Mouse (Mus musculus): ENCODE data around the gene Olfr535. TPM values are rescaled to one million over a fixed set of nuclear protein-coding genes. Genes with fewer than 3 reads are reported as not detected.
"Not testable (repeated sequence)": the region's sequence is repeated elsewhere in the genome, so short reads cannot be mapped to it uniquely, and the experiment has no call there.

The Olfr535 gene
- polyA plus RNA-seq (2014; fragmentation: Nextera tagmentation; extraction: Ambion mirVana): not detected in 2 replicates

DNA sequence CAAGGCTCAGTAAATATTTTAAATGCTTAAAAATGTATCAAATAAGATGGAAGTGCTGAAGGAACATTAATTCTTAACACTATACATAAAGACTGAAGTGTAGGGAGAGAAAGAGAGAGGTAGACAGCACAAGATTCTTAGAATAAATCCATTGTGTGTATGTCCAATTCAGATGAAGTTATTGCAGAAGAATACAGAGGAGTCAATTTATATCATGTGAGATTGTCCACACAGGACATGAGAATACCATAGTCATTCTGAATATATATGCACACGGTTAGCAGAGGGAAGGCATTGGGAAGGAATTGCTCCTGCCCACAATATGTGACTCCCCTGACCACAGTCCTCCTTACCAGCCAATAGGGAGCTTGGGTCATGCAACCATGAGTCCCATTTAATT lies at the start of gene Olfr535:
Gene Olfr535, plus strand, starts transcription at position 301 of the 400 bp plus-strand sequence.
- ATAC-seq (ENCODE audit: low FRiP score) (no peak), DNase-seq (ENCODE audit: low spot score) (no peak)
- 88% methylated on average over 1 of the region's 1 CpGs for WGBS
- H3K27me3 ChIP-seq (ENCODE audit: control insufficient read depth, insufficient read depth, low read length): no peaks in the 10 kb centered on the region
- no peak within 1 kb of the TSS for H3K9ac ChIP-seq
- no peak within 1 kb of the TSS for H3K4me3 ChIP-seq (replicated peaks; ENCODE audit: low read length)
- H3K4me2 ChIP-seq (replicated peaks): no peak within 1 kb of the TSS
- no peaks in the 10 kb centered on the region for H3K4me1 ChIP-seq (replicated peaks; ENCODE audit: control insufficient read depth, insufficient read depth, low read length)
- no peak within 1 kb of the TSS for H3K27ac ChIP-seq
- H3K9me3 ChIP-seq (ENCODE audit: control insufficient read depth, low read length): no peaks in the 10 kb centered on the region
- H3K36me3 ChIP-seq (replicated peaks; ENCODE audit: control insufficient read depth, insufficient read depth): no peaks in the 10 kb centered on the region

DNA sequence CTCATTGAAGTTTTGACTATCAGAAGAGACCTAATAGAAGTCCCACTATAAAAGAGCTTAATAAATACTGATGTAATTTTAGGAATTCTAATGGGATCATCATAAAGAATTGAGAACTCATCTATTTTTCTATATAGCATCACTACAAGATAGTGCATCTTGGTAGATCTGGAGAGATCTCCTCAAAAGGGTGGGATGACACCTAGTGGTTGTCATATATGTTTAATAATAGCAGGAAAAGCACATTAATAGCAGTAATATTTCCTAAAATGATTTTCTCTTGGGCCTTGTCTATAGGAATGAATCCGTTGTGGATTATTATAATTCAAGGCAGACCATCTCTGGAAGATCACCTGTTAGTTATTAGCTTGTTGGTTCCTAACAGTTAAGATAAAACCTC lies 40.9 kb upstream of the Olfr535 start:
- DNase-seq (ENCODE audit: low spot score): no peak
- no peak overlapping the region for H3K4me3 ChIP-seq (replicated peaks; ENCODE audit: low read length)
- H3K4me1 ChIP-seq (replicated peaks; ENCODE audit: control insufficient read depth, insufficient read depth, low read length): no peaks in the 10 kb centered on the region
- H3K9ac ChIP-seq: no peak overlapping the region
- H3K27me3 ChIP-seq (ENCODE audit: control insufficient read depth, insufficient read depth, low read length): no peaks in the 10 kb centered on the region
- H3K36me3 ChIP-seq (replicated peaks; ENCODE audit: control insufficient read depth, insufficient read depth): no peaks in the 10 kb centered on the region
- no peak overlapping the region for H3K27ac ChIP-seq
- H3K9me3 ChIP-seq (ENCODE audit: control insufficient read depth, low read length): no peaks in the 10 kb centered on the region
- no peak for ATAC-seq (ENCODE audit: low FRiP score)
- 88% methylated on average over 1 of the region's 1 CpGs for WGBS
- H3K4me2 ChIP-seq (replicated peaks): no peak overlapping the region

DNA sequence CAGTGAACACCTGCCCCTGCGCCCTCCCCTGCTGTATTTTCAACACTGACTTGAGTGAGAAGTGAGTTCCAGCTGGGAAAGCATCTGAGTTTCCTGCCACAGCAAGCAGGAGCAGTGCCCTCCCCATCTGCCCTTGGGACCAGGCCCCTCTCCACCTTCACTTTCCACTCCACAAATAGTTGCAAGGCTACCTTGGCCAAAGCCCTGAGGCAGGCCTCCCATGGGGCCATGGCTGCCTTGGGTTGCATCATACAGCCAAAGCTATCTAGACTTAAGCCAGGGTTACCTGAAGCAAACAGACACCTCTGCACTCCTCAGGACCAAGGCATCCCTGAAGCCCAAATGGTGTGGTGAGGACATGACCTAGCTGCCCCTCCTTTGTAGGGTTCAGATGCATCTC lies 20.9 kb upstream of the Olfr535 start, which contains the start of gene Olfr533:
Gene Olfr533, plus strand, starts transcription at position 301 of the 400 bp plus-strand sequence.
- WGBS: 80% methylated on average over 1 of the region's 1 CpGs
- H3K27me3 ChIP-seq (ENCODE audit: control insufficient read depth, insufficient read depth, low read length); H3K4me3 ChIP-seq (replicated peaks; ENCODE audit: low read length); DNase-seq (ENCODE audit: low spot score); H3K4me2 ChIP-seq (replicated peaks); H3K36me3 ChIP-seq (replicated peaks; ENCODE audit: control insufficient read depth, insufficient read depth); H3K4me1 ChIP-seq (replicated peaks; ENCODE audit: control insufficient read depth, insufficient read depth, low read length); ATAC-seq (ENCODE audit: low FRiP score); H3K9ac ChIP-seq; H3K9me3 ChIP-seq (ENCODE audit: control insufficient read depth, low read length); H3K27ac ChIP-seq: not testable (repeated sequence)

DNA sequence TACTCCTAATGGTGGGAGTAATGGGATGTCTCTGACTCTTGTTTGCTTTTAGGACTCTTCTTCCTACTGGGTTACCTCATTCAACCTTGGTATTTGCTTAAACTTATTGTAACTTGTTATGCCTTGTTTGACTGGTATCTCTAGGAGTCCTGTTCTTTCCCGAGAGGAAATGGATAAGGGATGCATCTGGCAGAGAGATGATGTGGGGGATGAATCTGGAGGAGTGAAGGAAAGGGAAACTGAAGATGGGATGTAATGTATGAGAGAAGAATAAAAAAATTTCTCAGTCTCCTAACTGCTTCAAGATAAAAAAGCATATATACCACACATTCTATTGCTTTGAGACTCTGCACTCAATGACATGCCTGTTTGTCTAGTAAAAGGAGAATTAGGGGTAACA lies 6.1 kb upstream of the Olfr535 start:
- no peaks in the 10 kb centered on the region for H3K27me3 ChIP-seq (ENCODE audit: control insufficient read depth, insufficient read depth, low read length)
- H3K9me3 ChIP-seq (ENCODE audit: control insufficient read depth, low read length): peaks cover 11% of the 10 kb centered on the region
- no peak overlapping the region for H3K4me2 ChIP-seq (replicated peaks)
- no peak overlapping the region for H3K4me3 ChIP-seq (replicated peaks; ENCODE audit: low read length)
- 89% methylated on average over 1 of the region's 1 CpGs for WGBS
- DNase-seq (ENCODE audit: low spot score) (no peak), ATAC-seq (ENCODE audit: low FRiP score) (no peak)
- no peaks in the 10 kb centered on the region for H3K36me3 ChIP-seq (replicated peaks; ENCODE audit: control insufficient read depth, insufficient read depth)
- no peak overlapping the region for H3K9ac ChIP-seq
- H3K27ac ChIP-seq: no peak overlapping the region
- H3K4me1 ChIP-seq (replicated peaks; ENCODE audit: control insufficient read depth, insufficient read depth, low read length): no peaks in the 10 kb centered on the region

DNA sequence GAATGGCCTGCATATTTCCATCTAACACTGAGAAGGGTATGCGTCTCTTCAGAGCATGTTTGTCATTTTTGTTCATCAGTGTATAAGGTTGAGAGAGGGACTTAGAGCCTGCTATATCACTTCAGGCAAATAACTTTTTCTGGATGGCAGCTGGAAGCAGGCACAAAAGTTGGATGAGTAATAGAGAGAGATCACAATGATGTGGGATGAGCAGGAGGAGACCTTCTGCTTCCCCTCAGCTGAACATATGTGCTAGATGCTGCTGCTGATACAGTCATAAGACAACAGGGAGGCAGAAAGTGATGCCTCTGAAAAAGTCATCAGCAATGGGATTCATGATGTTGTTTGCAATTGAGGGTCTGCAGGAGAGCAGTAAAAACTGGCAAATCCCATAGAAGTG lies 5.3 kb upstream of the Olfr535 start:
- no peak for DNase-seq (ENCODE audit: low spot score)
- H3K9me3 ChIP-seq (ENCODE audit: control insufficient read depth, low read length): peaks cover 11% of the 10 kb centered on the region
- H3K27ac ChIP-seq: no peak overlapping the region
- ATAC-seq (ENCODE audit: low FRiP score): no peak
- H3K4me3 ChIP-seq (replicated peaks; ENCODE audit: low read length): no peak overlapping the region
- no peaks in the 10 kb centered on the region for H3K4me1 ChIP-seq (replicated peaks; ENCODE audit: control insufficient read depth, insufficient read depth, low read length)
- H3K36me3 ChIP-seq (replicated peaks; ENCODE audit: control insufficient read depth, insufficient read depth): no peaks in the 10 kb centered on the region
- H3K4me2 ChIP-seq (replicated peaks): no peak overlapping the region
- H3K27me3 ChIP-seq (ENCODE audit: control insufficient read depth, insufficient read depth, low read length): no peaks in the 10 kb centered on the region
- H3K9ac ChIP-seq: no peak overlapping the region
- WGBS: 97% methylated on average over 1 of the region's 1 CpGs

DNA sequence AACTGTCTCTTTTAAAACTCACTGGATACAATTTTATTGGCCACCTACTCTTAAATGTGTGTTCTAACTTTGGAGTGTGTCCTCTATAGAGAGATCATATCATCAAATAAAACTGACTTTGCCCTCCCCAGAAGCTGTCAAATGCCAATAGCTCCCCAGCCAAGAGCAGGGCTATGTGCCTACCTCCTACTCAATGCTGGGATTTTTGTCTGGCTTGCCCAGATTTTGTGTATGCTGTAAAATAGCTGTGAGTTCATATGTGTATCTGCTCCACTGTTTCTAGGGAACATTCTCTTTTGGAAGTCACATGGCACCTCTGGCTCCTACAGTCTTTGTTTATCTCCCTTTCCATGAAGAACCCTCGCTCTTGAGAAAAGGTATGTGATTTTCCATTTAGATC lies 5.0 kb downstream of the Olfr535 start:
- Histone ChIP-seq H3K27ac (no peak overlapping the region), H3K27me3 (ENCODE audit: control insufficient read depth, insufficient read depth, low read length) (no peaks in the 10 kb centered on the region), H3K36me3 (replicated peaks; ENCODE audit: control insufficient read depth, insufficient read depth) (no peaks in the 10 kb centered on the region), H3K4me3 (replicated peaks; ENCODE audit: low read length) (no peak overlapping the region), H3K9me3 (ENCODE audit: control insufficient read depth, low read length) (no peaks in the 10 kb centered on the region), H3K9ac (no peak overlapping the region), H3K4me2 (replicated peaks) (no peak overlapping the region), H3K4me1 (replicated peaks; ENCODE audit: control insufficient read depth, insufficient read depth, low read length) (no peaks in the 10 kb centered on the region)
- no peak for DNase-seq (ENCODE audit: low spot score)
- ATAC-seq (ENCODE audit: low FRiP score): no peak
- 76% methylated on average over 1 of the region's 1 CpGs for WGBS

DNA sequence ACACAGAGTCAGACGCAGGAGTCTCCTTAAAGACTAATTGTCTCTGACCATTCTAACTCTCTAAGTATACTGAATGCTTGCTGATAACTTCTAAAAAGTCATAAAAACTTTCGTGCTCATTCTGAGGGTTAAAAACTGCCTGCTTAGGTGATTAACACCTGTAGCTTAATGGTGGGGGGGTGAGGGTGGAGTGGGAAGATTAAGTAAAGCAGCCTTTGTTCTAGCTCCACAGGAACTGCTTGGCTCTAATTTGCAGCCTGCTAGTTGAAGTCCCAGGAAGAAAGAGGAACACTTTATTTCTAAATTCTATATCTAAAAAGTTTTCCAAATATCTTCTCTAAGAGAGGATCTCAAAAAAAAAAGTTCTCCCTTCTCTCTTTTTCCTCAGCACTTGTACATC lies 10.2 kb downstream of the Olfr535 start:
- H3K4me2 ChIP-seq (replicated peaks): no peak overlapping the region
- no peak overlapping the region for H3K27ac ChIP-seq
- no peak overlapping the region for H3K9ac ChIP-seq
- ATAC-seq (ENCODE audit: low FRiP score): no peak
- no peak for DNase-seq (ENCODE audit: low spot score)
- H3K9me3 ChIP-seq (ENCODE audit: control insufficient read depth, low read length): no peaks in the 10 kb centered on the region
- WGBS: 43% methylated on average over 2 of the region's 2 CpGs
- no peaks in the 10 kb centered on the region for H3K27me3 ChIP-seq (ENCODE audit: control insufficient read depth, insufficient read depth, low read length)
- no peak overlapping the region for H3K4me3 ChIP-seq (replicated peaks; ENCODE audit: low read length)
- H3K36me3 ChIP-seq (replicated peaks; ENCODE audit: control insufficient read depth, insufficient read depth): no peaks in the 10 kb centered on the region
- no peaks in the 10 kb centered on the region for H3K4me1 ChIP-seq (replicated peaks; ENCODE audit: control insufficient read depth, insufficient read depth, low read length)

DNA sequence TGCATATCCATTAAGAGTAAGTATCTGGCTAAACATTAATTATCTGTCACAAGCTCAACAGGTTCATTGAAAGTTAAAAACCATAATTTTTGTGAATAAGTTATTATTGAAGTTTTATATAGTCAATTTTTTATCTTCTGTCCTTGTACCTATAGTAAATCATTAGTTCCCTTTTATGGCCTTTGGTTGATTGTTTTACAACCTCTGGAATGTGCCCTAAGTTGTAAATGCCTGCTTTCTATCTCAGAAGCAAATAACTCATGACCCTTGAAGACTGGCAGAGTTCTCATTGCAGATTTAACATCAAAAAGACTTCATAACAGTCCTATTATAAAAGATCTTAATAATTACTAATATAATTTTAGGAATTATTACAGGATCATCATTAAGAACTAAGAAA lies 10.7 kb downstream of the Olfr535 start:
- Histone ChIP-seq H3K4me2 (replicated peaks) (no peak overlapping the region), H3K27ac (no peak overlapping the region), H3K4me1 (replicated peaks; ENCODE audit: control insufficient read depth, insufficient read depth, low read length) (no peaks in the 10 kb centered on the region), H3K9me3 (ENCODE audit: control insufficient read depth, low read length) (no peaks in the 10 kb centered on the region), H3K36me3 (replicated peaks; ENCODE audit: control insufficient read depth, insufficient read depth) (no peaks in the 10 kb centered on the region), H3K9ac (no peak overlapping the region), H3K4me3 (replicated peaks; ENCODE audit: low read length) (no peak overlapping the region), H3K27me3 (ENCODE audit: control insufficient read depth, insufficient read depth, low read length) (no peaks in the 10 kb centered on the region)
- no peak for DNase-seq (ENCODE audit: low spot score)
- no peak for ATAC-seq (ENCODE audit: low FRiP score)

DNA sequence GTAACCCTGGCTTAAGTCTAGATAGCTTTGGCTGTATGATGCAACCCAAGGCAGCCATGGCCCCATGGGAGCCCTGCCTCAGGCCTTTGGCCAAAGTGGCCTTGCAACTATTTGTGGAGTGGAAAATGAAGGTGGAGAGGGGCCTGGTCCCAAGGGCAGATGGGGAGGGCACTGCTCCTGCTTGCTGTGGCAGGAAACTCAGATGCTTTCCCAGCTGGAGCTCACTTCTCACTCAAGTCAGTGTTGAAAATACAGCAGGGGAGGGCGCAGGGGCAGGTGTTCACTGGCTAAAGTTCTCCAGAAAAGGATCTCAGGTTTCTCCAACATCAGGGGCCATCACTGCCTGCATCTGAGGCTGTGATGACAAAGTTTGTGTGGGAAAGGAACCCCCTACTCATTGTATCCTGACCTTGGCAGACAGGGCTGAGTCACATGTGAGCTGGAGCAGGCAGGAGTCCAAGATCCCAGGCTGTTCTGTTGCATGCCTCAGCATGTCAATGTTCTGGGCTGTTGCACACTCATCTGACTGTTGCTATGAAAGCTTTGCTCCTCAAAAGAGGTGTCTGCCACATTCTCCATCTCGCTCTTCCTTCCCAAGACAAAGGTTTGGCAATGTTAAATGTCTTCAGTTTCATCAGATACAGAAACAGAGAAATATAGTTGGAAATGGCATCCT lies 23.5 kb downstream of the Olfr535 start, which contains the start of gene Olfr536:
Gene Olfr536, minus strand, starts transcription at position 51 of the 676 bp plus-strand sequence.
- not testable (repeated sequence) for H3K4me3 ChIP-seq (replicated peaks; ENCODE audit: low read length); H3K4me2 ChIP-seq (replicated peaks); H3K9me3 ChIP-seq (ENCODE audit: control insufficient read depth, low read length); H3K27ac ChIP-seq; H3K27me3 ChIP-seq (ENCODE audit: control insufficient read depth, insufficient read depth, low read length); H3K4me1 ChIP-seq (replicated peaks; ENCODE audit: control insufficient read depth, insufficient read depth, low read length); DNase-seq (ENCODE audit: low spot score); H3K9ac ChIP-seq; H3K36me3 ChIP-seq (replicated peaks; ENCODE audit: control insufficient read depth, insufficient read depth); ATAC-seq (ENCODE audit: low FRiP score)
- 71% methylated on average over 2 of the region's 2 CpGs for WGBS

DNA sequence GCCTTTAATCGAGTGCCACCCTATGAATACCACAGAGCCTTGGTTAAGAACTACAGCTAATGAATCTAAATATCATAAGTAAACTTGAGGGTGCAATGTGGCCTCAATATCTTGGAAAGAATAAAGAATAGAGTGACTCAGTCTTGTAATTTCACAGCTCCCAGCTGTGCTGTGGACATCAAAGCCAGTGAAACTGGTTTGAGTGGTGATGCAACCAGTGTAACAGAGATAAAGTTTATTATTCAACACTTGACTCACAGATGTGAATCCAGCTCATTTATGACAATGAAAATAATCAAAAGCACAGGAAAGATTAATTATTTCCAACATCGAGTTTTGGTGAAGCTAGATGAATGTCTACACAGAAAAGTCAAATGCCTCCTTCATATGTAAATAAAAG lies 55.7 kb downstream of the Olfr535 start:
- H3K9ac ChIP-seq: no peak overlapping the region
- H3K4me2 ChIP-seq (replicated peaks): no peak overlapping the region
- ATAC-seq (ENCODE audit: low FRiP score) (no peak), DNase-seq (ENCODE audit: low spot score) (no peak)
- H3K27me3 ChIP-seq (ENCODE audit: control insufficient read depth, insufficient read depth, low read length): no peaks in the 10 kb centered on the region
- 83% methylated on average over 2 of the region's 2 CpGs for WGBS
- H3K9me3 ChIP-seq (ENCODE audit: control insufficient read depth, low read length): no peaks in the 10 kb centered on the region
- no peak overlapping the region for H3K27ac ChIP-seq
- H3K4me3 ChIP-seq (replicated peaks; ENCODE audit: low read length): no peak overlapping the region
- no peaks in the 10 kb centered on the region for H3K36me3 ChIP-seq (replicated peaks; ENCODE audit: control insufficient read depth, insufficient read depth)
- H3K4me1 ChIP-seq (replicated peaks; ENCODE audit: control insufficient read depth, insufficient read depth, low read length): no peaks in the 10 kb centered on the region

All from hindbrain, embryonic 14.5 days (tissue).